Mouse (Mus musculus) kidney, embryonic 16.5 days (tissue): ENCODE measurements around the gene Kras. TPM values are rescaled to one million over a fixed set of nuclear protein-coding genes. Genes with fewer than 3 reads are reported as not detected.
A peak's percentile ranks its signal among the peaks of the same experiment; 100 is the strongest.

Source experiments
- ATAC-seq: fragments of 200-750 bp; cut with Nextera tagmentation; 2 replicates; pipeline ENCODE4 v1.8.0; 2017; ENCODE audit warnings: moderate TSS enrichment; ENCODE audit not compliant: low FRiP score, low TSS enrichment
- H3K27ac ChIP-seq: fragments of 300-500 bp; sonication (generic); 2 replicates; pipeline ENCODE4 v1.5.1; 2014; ENCODE audit warnings: low read length
- H3K27me3 ChIP-seq: fragments of 300-500 bp; sonication (generic); 2 replicates; pipeline ENCODE4 v1.6.1; 2014; ENCODE audit warnings: low read length, control low read depth, mixed read lengths; ENCODE audit not compliant: insufficient read depth
- H3K36me3 ChIP-seq: fragments of 300-500 bp; sonication (generic); 2 replicates; pipeline ENCODE4 v1.6.1; 2014; ENCODE audit warnings: low read length, control low read depth, mixed read lengths; ENCODE audit not compliant: insufficient read depth
- H3K4me1 ChIP-seq: fragments of 300-500 bp; sonication (generic); 2 replicates; pipeline ENCODE4 v1.6.1; 2014; ENCODE audit warnings: low read length, control low read depth, mixed read lengths; ENCODE audit not compliant: insufficient read depth
- H3K4me2 ChIP-seq: fragments of 300-500 bp; sonication (generic); replicated peaks from 2 replicates; pipeline ENCODE4 v1.6.1; 2014; ENCODE audit warnings: low read depth, low read length
- H3K4me3 ChIP-seq: fragments of 300-500 bp; sonication (generic); 2 replicates; pipeline ENCODE4 v1.5.1; 2014; ENCODE audit warnings: mild to moderate bottlenecking, low read length
- H3K9ac ChIP-seq: fragments of 300-500 bp; sonication (generic); replicated peaks from 2 replicates; pipeline ENCODE4 v1.6.1; 2014; ENCODE audit warnings: low read length
- H3K9me3 ChIP-seq: fragments of 300-500 bp; sonication (generic); 2 replicates; pipeline ENCODE4 v1.6.1; 2016; ENCODE audit warnings: low read length, control low read depth
- WGBS: fragments of 180-500 bp; shearing (Covaris S2); extraction: QIAGEN DNeasy Blood & Tissue Kit; methylation state at CpG from one replicate; pipeline ENCODE4 v1.1.7; 2014; 5-methylcytosine and 5-hydroxymethylcytosine counted together
- polyA plus RNA-seq: library from polyadenylated mRNA; unstranded; fragments of >200 nt; fragmentation: Nextera tagmentation; extraction: Ambion mirVana; gene quantifications from 2 replicates; pipeline ENCODE4 v1.2.1, GENCODE M21; 2015

The Kras gene
- polyA plus RNA-seq, 1 experiment from 2014 or later = 68.9 TPM

DNA sequence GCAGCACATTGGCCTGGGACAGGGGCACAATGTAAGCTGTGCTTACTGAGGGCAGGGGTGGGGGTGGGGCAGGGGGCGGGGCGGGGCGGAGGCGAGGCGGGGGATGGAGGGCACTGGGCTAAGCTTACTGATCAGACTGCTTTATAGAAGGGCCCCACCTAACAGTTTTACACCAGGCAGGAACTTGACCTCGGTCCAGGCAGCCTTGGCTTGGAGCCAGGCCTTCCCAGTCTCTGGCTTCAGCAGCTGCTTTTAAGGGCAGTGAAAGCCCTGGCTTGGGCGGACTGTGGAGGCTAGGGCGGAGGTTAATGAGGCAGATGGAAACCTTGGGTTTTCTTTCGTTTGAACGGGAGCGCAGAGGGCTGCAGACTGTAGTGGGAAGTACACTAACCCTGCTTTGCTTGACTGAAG lies 76.3 kb downstream of the Kras start:
- ATAC-seq = peak; percentile 90
- Histone ChIP-seq H3K27ac (no peak overlapping the region), H3K27me3 (no peaks in the 10 kb centered on the region), H3K9ac (peak overlapping the region; percentile 32; the same call in 1 of the 2 replicates), H3K4me1 (peaks cover 27% of the 10 kb centered on the region), H3K36me3 (no peaks in the 10 kb centered on the region), H3K9me3 (no peaks in the 10 kb centered on the region), H3K4me3 (no peak overlapping the region), H3K4me2 (peak overlapping the region; percentile 36)
- 8% methylated on average over 9 of the region's 11 CpGs for WGBS

DNA sequence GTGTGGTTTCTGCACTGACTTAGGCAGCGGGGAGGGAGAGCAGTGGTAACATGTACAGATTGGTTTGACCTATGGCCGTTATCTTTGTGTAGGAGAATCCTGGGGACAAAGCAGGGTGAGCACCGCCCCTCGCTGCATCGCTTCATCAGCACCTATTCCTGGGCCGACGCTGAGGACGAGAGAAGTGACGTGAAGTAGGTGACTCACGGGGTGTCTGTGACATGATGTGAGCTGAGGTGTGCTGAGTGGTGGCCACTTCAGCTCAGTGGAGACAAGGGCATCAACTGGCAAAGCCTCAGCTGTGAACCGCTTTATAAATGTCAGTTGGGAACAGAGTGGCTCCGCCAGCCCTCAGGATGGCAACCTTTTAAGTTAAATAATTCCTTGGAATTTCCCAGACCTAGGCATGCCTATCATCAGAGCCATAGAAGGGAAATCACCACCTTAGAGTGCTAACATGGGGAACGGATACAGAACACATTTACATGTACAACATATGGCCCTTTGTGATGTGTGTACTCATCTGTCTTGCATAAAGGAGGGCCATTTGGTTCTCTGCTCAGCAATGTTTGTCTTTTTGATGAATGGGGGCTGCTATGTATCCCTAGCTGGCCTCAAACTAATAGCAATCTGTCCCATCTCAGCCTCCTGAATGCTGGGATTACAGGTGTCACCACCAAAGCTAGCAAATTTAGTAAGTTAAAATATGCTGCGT lies 78.0 kb downstream of the Kras start:
- H3K27me3 ChIP-seq = no peaks in the 10 kb centered on the region
- ATAC-seq = no peak
- 79% methylated on average over 14 of the region's 14 CpGs for WGBS
- no peaks in the 10 kb centered on the region for H3K9me3 ChIP-seq
- no peak overlapping the region for H3K4me2 ChIP-seq
- no peaks in the 10 kb centered on the region for H3K36me3 ChIP-seq
- peaks cover 27% of the 10 kb centered on the region for H3K4me1 ChIP-seq
- H3K4me3 ChIP-seq = no peak overlapping the region
- H3K9ac ChIP-seq = no peak overlapping the region
- H3K27ac ChIP-seq = no peak overlapping the region

Other genes starting within 250 kb of the Kras start
- gene Bcat1, start 174.1 kb downstream of the Kras start, polyA plus RNA-seq = 7.1 and 9.2 TPM in 2 replicates
- 1.2 and 1.8 TPM in 2 replicates for gene Lrmp, start 134.6 kb downstream of the Kras start, polyA plus RNA-seq
- gene Casc1, start 39.2 kb downstream of the Kras start, polyA plus RNA-seq = 0.71 and 0.76 TPM in 2 replicates
- gene Etfrf1, start 39.1 kb downstream of the Kras start, polyA plus RNA-seq = 42.4 and 46.0 TPM in 2 replicates